Comparison of ENCODE assay signal across 28 mouse cellular contexts in the genomic region with DNA sequence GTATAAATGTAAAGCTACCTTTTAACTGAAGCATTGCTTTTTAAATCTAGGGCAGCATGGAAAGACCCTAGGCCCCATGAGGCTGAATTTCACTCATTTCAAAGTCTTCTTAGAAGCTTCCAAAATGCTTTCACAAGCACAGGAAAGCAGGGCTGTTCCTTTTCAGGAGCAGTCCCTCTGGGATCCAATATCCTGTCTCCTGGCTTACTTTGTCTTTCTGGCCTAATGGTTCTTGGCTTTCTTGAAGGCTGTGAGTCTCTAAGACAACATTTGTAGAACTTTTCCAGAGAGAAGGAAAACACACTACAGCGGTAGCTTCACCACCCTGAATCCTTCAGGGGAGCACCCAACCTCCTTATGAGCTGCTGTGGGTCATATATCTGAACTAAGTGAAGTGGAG.
DNase-seq lines count a peak whose midpoint lies in the region; ATAC-seq and TF ChIP-seq lines count a peak whose summit lies in the region.
"Had no signal": no experiment of that assay in that cellular context is flagged by ENCODE, and none has a peak within 500 bp of the region (broad histone marks: within the 10 kb centered on the region; RNA-seq: fewer than 3 reads in every experiment).

No protein-coding gene starts in this region.

- no peak overlapping the region for H3K27ac ChIP-seq in heart, embryonic 11.5 days (ENCODE audit: low read depth, low read length)
- H3K27ac ChIP-seq in limb, embryonic 14.5 days (replicated peaks; ENCODE audit: low read depth, low read length): no peak overlapping the region
- H3K27ac ChIP-seq in limb, embryonic 10.5 days: no peak overlapping the region; the same call in 1 of the 2 replicates
- H3K27ac ChIP-seq: embryonic facial prominence, embryonic 15.5 days; forebrain, embryonic 12.5 days; hindbrain, embryonic 10.5 days; left cerebral cortex, adult 2 months; limb, embryonic 13.5 days; liver, embryonic 12.5 days; midbrain, embryonic 12.5 days; neural tube, embryonic 12.5 days had no signal

- H3K36me3 ChIP-seq in heart, embryonic 11.5 days (ENCODE audit: control insufficient read depth, insufficient read depth, low read length): no peaks in the 10 kb centered on the region
- no peaks in the 10 kb centered on the region for H3K36me3 ChIP-seq in limb, embryonic 14.5 days (ENCODE audit: control insufficient read depth, insufficient read depth, low read length)
- no peaks in the 10 kb centered on the region for H3K36me3 ChIP-seq in limb, embryonic 10.5 days
- H3K36me3 ChIP-seq: embryonic facial prominence, embryonic 15.5 days; forebrain, embryonic 12.5 days; hindbrain, embryonic 10.5 days; limb, embryonic 13.5 days; liver, embryonic 12.5 days; midbrain, embryonic 12.5 days; neural tube, embryonic 12.5 days had no signal

- H3K4me1 ChIP-seq in heart, embryonic 11.5 days (ENCODE audit: control insufficient read depth, insufficient read depth, low read length): no peaks in the 10 kb centered on the region
- 0 out of 2 replicates have a peak, but pooled peaks cover 3% of the 10 kb centered on the region for H3K4me1 ChIP-seq in limb, embryonic 14.5 days (ENCODE audit: control insufficient read depth, insufficient read depth, low read length)
- H3K4me1 ChIP-seq in limb, embryonic 10.5 days: no peaks in the 10 kb centered on the region
- H3K4me1 ChIP-seq: embryonic facial prominence, embryonic 15.5 days; forebrain, embryonic 12.5 days; hindbrain, embryonic 10.5 days; limb, embryonic 13.5 days; liver, embryonic 12.5 days; megakaryocyte, embryonic 14.5 days; midbrain, embryonic 12.5 days; neural tube, embryonic 12.5 days had no signal

- H3K9ac ChIP-seq in heart, embryonic 11.5 days (ENCODE audit: low read depth, low read length): no peak overlapping the region
- no peak overlapping the region for H3K9ac ChIP-seq in limb, embryonic 14.5 days (ENCODE audit: low read depth, low read length, severe bottlenecking)
- H3K9ac ChIP-seq: embryonic facial prominence, embryonic 15.5 days; forebrain, embryonic 12.5 days; forebrain, postnatal 0 days; limb, embryonic 13.5 days; liver, embryonic 12.5 days; liver, postnatal 0 days; midbrain, embryonic 12.5 days; neural tube, embryonic 12.5 days had no signal

- 91% methylated on average over 1 of the region's 1 CpGs for WGBS in heart, embryonic 11.5 days (ENCODE audit: insufficient replicate concordance)
- 77% methylated on average over 1 of the region's 1 CpGs for WGBS in limb, embryonic 14.5 days
- 95% methylated on average over 1 of the region's 1 CpGs for WGBS in limb, embryonic 10.5 days

- DNase-seq in gastrocnemius, adult 18-20 months (ENCODE audit: low spot score): peak; percentile 38
- DNase-seq in gastrocnemius, postnatal 4 days (ENCODE audit: low spot score in 2 of 2): no peak
- DNase-seq in heart, adult 8-10 months (ENCODE audit: low spot score): peak; percentile 74
- DNase-seq in limb, embryonic 14.5 days (ENCODE audit: low spot score): peak; percentile 21
- no peak for DNase-seq in limb, embryonic 10.5 days (ENCODE audit: low spot score)
- peak; percentile 18 to 41 for DNase-seq in heart, postnatal 36 days
- no peak for DNase-seq in lung, postnatal 10 days
- DNase-seq: adrenal gland, postnatal 25 days; cerebellum, adult 8-10 months; forebrain, postnatal 0 days; gastrocnemius, postnatal 25 days; kidney, adult 8-10 months; kidney, postnatal 14 days; liver, postnatal 0 days; lung, postnatal 4 days had no signal

- peaks cover 4% of the 10 kb centered on the region; the same call in 1 of the 2 replicates for H3K27me3 ChIP-seq in heart, embryonic 11.5 days (ENCODE audit: control insufficient read depth, insufficient read depth, low read length)
- H3K27me3 ChIP-seq in limb, embryonic 14.5 days (ENCODE audit: control insufficient read depth, insufficient read depth, low read length): no peaks in the 10 kb centered on the region
- no peaks in the 10 kb centered on the region for H3K27me3 ChIP-seq in limb, embryonic 10.5 days (ENCODE audit: low read depth, poor library complexity, severe bottlenecking)
- H3K27me3 ChIP-seq: embryonic facial prominence, embryonic 15.5 days; forebrain, embryonic 12.5 days; limb, embryonic 13.5 days; liver, embryonic 12.5 days; megakaryocyte, embryonic 14.5 days; midbrain, embryonic 12.5 days; neural tube, embryonic 12.5 days had no signal

- intact Hi-C loops in heart, postnatal 36 days (cut with DNase I): loop anchor here (2.0 kb wide), 1 partner anchor 17 kb away; no protein-coding TSS in a partner anchor

- H3K4me2 ChIP-seq in heart, embryonic 11.5 days: no peak overlapping the region
- no peak overlapping the region for H3K4me2 ChIP-seq in limb, embryonic 14.5 days (replicated peaks; ENCODE audit: low read depth, low read length, severe bottlenecking)
- H3K4me2 ChIP-seq: embryonic facial prominence, embryonic 15.5 days; forebrain, embryonic 12.5 days; limb, embryonic 13.5 days; liver, embryonic 12.5 days; midbrain, embryonic 12.5 days; neural tube, embryonic 12.5 days had no signal

- no peak for ATAC-seq in heart, embryonic 11.5 days (replicated peaks; ENCODE audit: insufficient number of reproducible peaks, low FRiP score, low TSS enrichment)
- no peak for ATAC-seq in limb, embryonic 14.5 days (ENCODE audit: low FRiP score, low read depth)
- ATAC-seq: CD4-positive, CD25-positive, alpha-beta regulatory T cell, adult 4 months; forebrain, postnatal 0 days; hindbrain, embryonic 16.5 days; liver, embryonic 12.5 days; liver, postnatal 0 days had no signal

- H3K4me3 ChIP-seq in heart, embryonic 11.5 days (ENCODE audit: low read depth, low read length): no peak overlapping the region
- no peak overlapping the region for H3K4me3 ChIP-seq in limb, embryonic 14.5 days (replicated peaks; ENCODE audit: low read length)
- no peak overlapping the region for H3K4me3 ChIP-seq in limb, embryonic 10.5 days
- H3K4me3 ChIP-seq: embryonic facial prominence, embryonic 15.5 days; forebrain, embryonic 12.5 days; hindbrain, embryonic 10.5 days; left cerebral cortex, adult 2 months; limb, embryonic 13.5 days; liver, embryonic 12.5 days; megakaryocyte, embryonic 14.5 days; midbrain, embryonic 12.5 days; myocyte; neural tube, embryonic 12.5 days had no signal

- TF ChIP-seq POLR2A in limb, embryonic 14.5 days (IDR thresholded peaks at IDR 0.05; ENCODE audit: borderline replicate concordance, extremely low read depth, insufficient read depth, insufficient read length): no peak

- H3K9me3 ChIP-seq in heart, embryonic 11.5 days (replicated peaks; ENCODE audit: control insufficient read depth, low read length): no peaks in the 10 kb centered on the region
- no peaks in the 10 kb centered on the region for H3K9me3 ChIP-seq in limb, embryonic 14.5 days (ENCODE audit: control insufficient read depth, low read length)
- H3K9me3 ChIP-seq in limb, embryonic 10.5 days (replicated peaks): no peaks in the 10 kb centered on the region
- H3K9me3 ChIP-seq: embryonic facial prominence, embryonic 15.5 days; forebrain, embryonic 12.5 days; hindbrain, embryonic 10.5 days; limb, embryonic 13.5 days; liver, embryonic 12.5 days; megakaryocyte, embryonic 14.5 days; midbrain, embryonic 12.5 days; neural tube, embryonic 12.5 days had no signal

Comparison
In these comparisons a context has a peak if more than half of its experiments do, and no peak if none do; other contexts are left out.
1. DNase-seq: peak in gastrocnemius, adult 18-20 months (single experiment), heart, adult 8-10 months (single experiment), limb, embryonic 14.5 days (single experiment) and heart, postnatal 36 days (2 of 2); none in gastrocnemius, postnatal 4 days (0 of 2), limb, embryonic 10.5 days (single experiment) and lung, postnatal 10 days (single experiment).